Mouse (Mus musculus): ENCODE results near the gene Trpv3. TPM values are rescaled to one million over a fixed set of nuclear protein-coding genes. Genes with fewer than 3 reads are reported as not detected.

Trpv3 gene
- polyA plus RNA-seq, 1 experiment, result 0.86 TPM

- Histone ChIP-seq H3K27me3 (ENCODE audit: control insufficient read depth, insufficient read depth, low read length) (no peaks in the 10 kb centered on the region), H3K27ac (ENCODE audit: insufficient read depth, low read depth, low read length) (no peak overlapping the region), H3K4me3 (ENCODE audit: low read depth, low read length) (no peak overlapping the region), H3K36me3 (ENCODE audit: control insufficient read depth, insufficient read depth, low read length) (no peaks in the 10 kb centered on the region), H3K4me1 (ENCODE audit: control insufficient read depth, insufficient read depth, insufficient read length, low read length) (no peaks in the 10 kb centered on the region)
- WGBS, result 83% methylated on average over 5 of the region's 5 CpGs
- TF ChIP-seq CTCF (IDR thresholded peaks at IDR 0.05; ENCODE audit: extremely low read depth, insufficient read length, insufficient replicate concordance, low read depth, low read length), result no peak
- TF ChIP-seq POLR2A (IDR thresholded peaks at IDR 0.05; ENCODE audit: low read depth, low read length), result no peak
These were observed 37.1 kb upstream of the Trpv3 start for GRCm38 (mm10) chr11:73230081-73230480.

GRCm38 (mm10) chr11:73232513-73232912 lies 34.7 kb upstream of the Trpv3 start:
- TF ChIP-seq POLR2A (IDR thresholded peaks at IDR 0.05; ENCODE audit: low read depth, low read length), result no peak
- TF ChIP-seq CTCF (IDR thresholded peaks at IDR 0.05; ENCODE audit: extremely low read depth, insufficient read length, insufficient replicate concordance, low read depth, low read length), result no peak
- no peaks in the 10 kb centered on the region for H3K27me3 ChIP-seq (ENCODE audit: control insufficient read depth, insufficient read depth, low read length)
- 40% methylated on average over 2 of the region's 2 CpGs for WGBS

GRCm38 (mm10) chr11:73233992-73234391 lies 33.2 kb upstream of the Trpv3 start, which contains the start of gene Trpv1:
Gene Trpv1 (plus strand): TSS chr11:73234292.
- H3K27ac ChIP-seq (ENCODE audit: insufficient read depth, low read depth, low read length), result no peak within 1 kb of the TSS
- H3K4me3 ChIP-seq (ENCODE audit: low read depth, low read length), result no peak within 1 kb of the TSS
- H3K36me3 ChIP-seq (ENCODE audit: control insufficient read depth, insufficient read depth, low read length), result no peaks in the 10 kb centered on the region
- H3K4me1 ChIP-seq (ENCODE audit: control insufficient read depth, insufficient read depth, insufficient read length, low read length), result no peaks in the 10 kb centered on the region
- TF ChIP-seq CTCF (IDR thresholded peaks at IDR 0.05; ENCODE audit: extremely low read depth, insufficient read length, insufficient replicate concordance, low read depth, low read length) (no peak), POLR2A (IDR thresholded peaks at IDR 0.05; ENCODE audit: low read depth, low read length) (no peak)
- no peaks in the 10 kb centered on the region for H3K27me3 ChIP-seq (ENCODE audit: control insufficient read depth, insufficient read depth, low read length)
- 82% methylated on average over 5 of the region's 5 CpGs for WGBS

More at GRCm38 (mm10) chr11:73232513-73232912, 34.7 kb upstream of the Trpv3 start:
- H3K27ac ChIP-seq (ENCODE audit: insufficient read depth, low read depth, low read length), result no peak overlapping the region
- no peak overlapping the region for H3K4me3 ChIP-seq (ENCODE audit: low read depth, low read length)
- no peaks in the 10 kb centered on the region for H3K4me1 ChIP-seq (ENCODE audit: control insufficient read depth, insufficient read depth, insufficient read length, low read length)
- no peaks in the 10 kb centered on the region for H3K36me3 ChIP-seq (ENCODE audit: control insufficient read depth, insufficient read depth, low read length)

GRCm38 (mm10) chr11:73235990-73236701 lies 31.0 kb upstream of the Trpv3 start:
- Histone ChIP-seq H3K4me1 (ENCODE audit: control insufficient read depth, insufficient read depth, insufficient read length, low read length) (peaks cover 8% of the 10 kb centered on the region; the same call in 1 of the 2 replicates), H3K4me3 (ENCODE audit: low read depth, low read length) (no peak overlapping the region), H3K27ac (ENCODE audit: insufficient read depth, low read depth, low read length) (no peak overlapping the region), H3K36me3 (ENCODE audit: control insufficient read depth, insufficient read depth, low read length) (no peaks in the 10 kb centered on the region), H3K27me3 (ENCODE audit: control insufficient read depth, insufficient read depth, low read length) (no peaks in the 10 kb centered on the region)
- no peak for TF ChIP-seq CTCF (IDR thresholded peaks at IDR 0.05; ENCODE audit: extremely low read depth, insufficient read length, insufficient replicate concordance, low read depth, low read length)
- TF ChIP-seq POLR2A (IDR thresholded peaks at IDR 0.05; ENCODE audit: low read depth, low read length), result no peak
- 36% methylated on average over 5 of the region's 5 CpGs for WGBS

GRCm38 (mm10) chr11:73236731-73237130 lies 30.5 kb upstream of the Trpv3 start:
- Histone ChIP-seq H3K4me1 (ENCODE audit: control insufficient read depth, insufficient read depth, insufficient read length, low read length) (peaks cover 13% of the 10 kb centered on the region), H3K4me3 (ENCODE audit: low read depth, low read length) (no peak overlapping the region), H3K27ac (ENCODE audit: insufficient read depth, low read depth, low read length) (no peak overlapping the region), H3K27me3 (ENCODE audit: control insufficient read depth, insufficient read depth, low read length) (no peaks in the 10 kb centered on the region), H3K36me3 (ENCODE audit: control insufficient read depth, insufficient read depth, low read length) (no peaks in the 10 kb centered on the region)
- no peak for TF ChIP-seq POLR2A (IDR thresholded peaks at IDR 0.05; ENCODE audit: low read depth, low read length)
- no peak for TF ChIP-seq CTCF (IDR thresholded peaks at IDR 0.05; ENCODE audit: extremely low read depth, insufficient read length, insufficient replicate concordance, low read depth, low read length)
- WGBS, result 65% methylated on average over 3 of the region's 3 CpGs

GRCm38 (mm10) chr11:73242199-73242598 lies 25.0 kb upstream of the Trpv3 start:
- no peaks in the 10 kb centered on the region for H3K36me3 ChIP-seq (ENCODE audit: control insufficient read depth, insufficient read depth, low read length)
- no peaks in the 10 kb centered on the region for H3K27me3 ChIP-seq (ENCODE audit: control insufficient read depth, insufficient read depth, low read length)
- WGBS, result 28% methylated on average over 6 of the region's 6 CpGs
- TF ChIP-seq CTCF (IDR thresholded peaks at IDR 0.05; ENCODE audit: extremely low read depth, insufficient read length, insufficient replicate concordance, low read depth, low read length), result no peak
- TF ChIP-seq POLR2A (IDR thresholded peaks at IDR 0.05; ENCODE audit: low read depth, low read length), result no peak
- no peak overlapping the region for H3K4me3 ChIP-seq (ENCODE audit: low read depth, low read length)
- peak overlapping the region; percentile 84 for H3K27ac ChIP-seq (ENCODE audit: insufficient read depth, low read depth, low read length)
- peaks cover 26% of the 10 kb centered on the region for H3K4me1 ChIP-seq (ENCODE audit: control insufficient read depth, insufficient read depth, insufficient read length, low read length)

GRCm38 (mm10) chr11:73242777-73243176 lies 24.4 kb upstream of the Trpv3 start:
- Histone ChIP-seq H3K4me1 (ENCODE audit: control insufficient read depth, insufficient read depth, insufficient read length, low read length) (peaks cover 26% of the 10 kb centered on the region), H3K27me3 (ENCODE audit: control insufficient read depth, insufficient read depth, low read length) (no peaks in the 10 kb centered on the region), H3K4me3 (ENCODE audit: low read depth, low read length) (no peak overlapping the region), H3K27ac (ENCODE audit: insufficient read depth, low read depth, low read length) (peak overlapping the region; percentile 84), H3K36me3 (ENCODE audit: control insufficient read depth, insufficient read depth, low read length) (no peaks in the 10 kb centered on the region)
- TF ChIP-seq CTCF (IDR thresholded peaks at IDR 0.05; ENCODE audit: extremely low read depth, insufficient read length, insufficient replicate concordance, low read depth, low read length) (no peak), POLR2A (IDR thresholded peaks at IDR 0.05; ENCODE audit: low read depth, low read length) (no peak)
- WGBS, result 61% methylated on average over 4 of the region's 4 CpGs
